Mouse (Mus musculus) heart, adult 8-10 months (tissue): ENCODE results near the gene Phka1. TPM values are rescaled to one million over a fixed set of nuclear protein-coding genes. Genes with fewer than 3 reads are reported as not detected.
"Not testable (repeated sequence)": the region's sequence is repeated elsewhere in the genome, so short reads cannot be mapped to it uniquely, and the experiment has no call there.

Source experiments
- DNase-seq: peaks from one replicate; pipeline ENCODE4 v3.0.0; 2022; ENCODE audit warnings: low spot score
- total RNA-seq, 4 experiments: library from RNA; stranded (reverse); gene quantifications; 2 replicates each; pipeline ENCODE4 v1.2.4; 2022

The Phka1 gene
- 10 to 100 TPM; 35.0 to 52.4 (median 39.0) TPM for total RNA-seq

GRCm38 (mm10) chrX:102643823-102644572 is at the start of gene Phka1:
Gene Phka1 (minus strand): TSS chrX:102644246.
- peak; percentile 83 for DNase-seq

- DNase-seq = not testable (repeated sequence)
These were observed 45.2 kb upstream of the Phka1 start for GRCm38 (mm10) chrX:102689252-102689651.

- not testable (repeated sequence) for DNase-seq
These were observed 42.8 kb upstream of the Phka1 start, which contains the start of gene Gm3880 for GRCm38 (mm10) chrX:102686872-102687271. Gene Gm3880 (minus strand): TSS chrX:102686972.

GRCm38 (mm10) chrX:102684706-102685105 is 40.7 kb upstream of the Phka1 start:
- DNase-seq = not testable (repeated sequence)

- DNase-seq = no peak
These were observed 22.6 kb upstream of the Phka1 start for GRCm38 (mm10) chrX:102666641-102667040.

GRCm38 (mm10) chrX:102660712-102661111 is 16.7 kb upstream of the Phka1 start:
- DNase-seq = peak; percentile 19

GRCm38 (mm10) chrX:102645691-102646090 is 1.6 kb upstream of the Phka1 start:
- DNase-seq = no peak

GRCm38 (mm10) chrX:102645146-102645545 is 1.1 kb upstream of the Phka1 start:
- peak; percentile 13 for DNase-seq

GRCm38 (mm10) chrX:102644573-102644951 is 516 bp upstream of the Phka1 start:
- DNase-seq = no peak

GRCm38 (mm10) chrX:102601269-102601668 is 42.8 kb downstream of the Phka1 start:
- no peak for DNase-seq

GRCm38 (mm10) chrX:102588560-102588959 is 55.5 kb downstream of the Phka1 start:
- DNase-seq = no peak

- DNase-seq = no peak
These were observed 72.9 kb downstream of the Phka1 start for GRCm38 (mm10) chrX:102571186-102571585.

- no peak for DNase-seq
These were observed 87.1 kb downstream of the Phka1 start for GRCm38 (mm10) chrX:102556906-102557305.

- no peak for DNase-seq
These were observed 134.8 kb downstream of the Phka1 start for GRCm38 (mm10) chrX:102509205-102509604.

GRCm38 (mm10) chrX:102504644-102505481 is 139.2 kb downstream of the Phka1 start, which contains the start of gene Hdac8:
Gene Hdac8 (minus strand): TSS chrX:102505359.
- peak; percentile 55 for DNase-seq

GRCm38 (mm10) chrX:102504179-102504578 is 139.9 kb downstream of the Phka1 start:
- DNase-seq = no peak

- no peak for DNase-seq
These were observed 149.9 kb downstream of the Phka1 start for GRCm38 (mm10) chrX:102493992-102494730.

- no peak for DNase-seq
These were observed 158.5 kb downstream of the Phka1 start for GRCm38 (mm10) chrX:102485575-102485974.

- DNase-seq = no peak
These were observed 164.4 kb downstream of the Phka1 start for GRCm38 (mm10) chrX:102479665-102480064.

- DNase-seq = peak; percentile 36
These were observed 165.1 kb downstream of the Phka1 start for GRCm38 (mm10) chrX:102478965-102479364.

- no peak for DNase-seq
These were observed 165.6 kb downstream of the Phka1 start for GRCm38 (mm10) chrX:102478481-102478880.

GRCm38 (mm10) chrX:102476784-102477183 is 167.3 kb downstream of the Phka1 start:
- peak; percentile 54 for DNase-seq
